Mouse (Mus musculus): ENCODE results near the gene Atp2a1.

GRCm38 (mm10) chr7:126473470-126474086 lies 10.7 kb upstream of the Atp2a1 start:
- no peak for TF ChIP-seq CTCF (IDR thresholded peaks at IDR 0.05; ENCODE audit: insufficient read depth, low read length)
- no peak for TF ChIP-seq POLR2A (IDR thresholded peaks at IDR 0.05; ENCODE audit: borderline replicate concordance, extremely low read depth, low read depth, low read length)

Measured in lung, adult 2 months (tissue).